Mouse (Mus musculus): ENCODE data around the gene Nr2c2. TPM values are rescaled to one million over a fixed set of nuclear protein-coding genes. Genes with fewer than 3 reads are reported as not detected.

Nr2c2 gene
- total and polyA plus RNA-seq, 2 experiments from 2014 or later: 33.5 to 64.5 TPM

GRCm38 (mm10) chr6:92162724-92163123 lies 71.5 kb downstream of the Nr2c2 start:
- Histone ChIP-seq H3K4me2 (ENCODE audit: low read depth, low read length, poor library complexity, severe bottlenecking) (no peak overlapping the region), H3K9ac (replicated peaks; ENCODE audit: low read length, poor library complexity, severe bottlenecking) (no peak overlapping the region), H3K4me1 (ENCODE audit: insufficient read depth, low read length) (no peaks in the 10 kb centered on the region), H3K27ac (ENCODE audit: low read depth, low read length) (no peak overlapping the region), H3K9me3 (ENCODE audit: low read length) (no peaks in the 10 kb centered on the region), H3K27me3 (ENCODE audit: insufficient read depth, low read length) (no peaks in the 10 kb centered on the region), H3K4me3 (ENCODE audit: low read depth, low read length) (no peak overlapping the region), H3K36me3 (ENCODE audit: insufficient read depth, low read length) (peaks cover 67% of the 10 kb centered on the region)
- no peak for TF ChIP-seq CTCF (IDR thresholded peaks at IDR 0.05)
- no peak for DNase-seq (ENCODE audit: low spot score)
- 92% methylated on average over 1 of the region's 1 CpGs for WGBS
- no peak for ATAC-seq (ENCODE audit: low FRiP score)

DNA sequence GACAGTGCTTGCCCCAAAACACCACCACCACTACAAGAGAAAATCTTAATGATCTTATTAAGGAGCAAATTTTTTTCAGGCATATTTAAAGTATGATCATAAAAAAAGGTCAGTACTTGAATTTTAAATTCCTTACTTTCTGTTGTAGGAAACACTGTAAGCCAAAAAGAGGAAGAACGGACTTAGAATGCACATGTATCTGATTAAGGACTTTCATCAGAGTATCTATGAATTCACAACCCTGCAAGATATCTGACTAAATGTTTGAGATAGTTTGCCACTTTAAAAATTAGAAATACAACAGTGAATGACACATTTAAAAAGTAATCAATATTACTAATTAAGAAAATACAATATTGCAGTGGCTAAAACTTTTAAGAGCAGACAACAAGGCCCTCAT lies 85.3 kb downstream of the Nr2c2 start:
- WGBS: 98% methylated on average over 1 of the region's 1 CpGs
- DNase-seq (ENCODE audit: low spot score) (no peak), ATAC-seq (ENCODE audit: low FRiP score) (no peak)
- Histone ChIP-seq H3K9ac (replicated peaks; ENCODE audit: low read length, poor library complexity, severe bottlenecking) (no peak overlapping the region), H3K27me3 (ENCODE audit: insufficient read depth, low read length) (no peaks in the 10 kb centered on the region), H3K4me2 (ENCODE audit: low read depth, low read length, poor library complexity, severe bottlenecking) (no peak overlapping the region), H3K9me3 (ENCODE audit: low read length) (0 out of 2 replicates have a peak, but pooled peaks cover 6% of the 10 kb centered on the region), H3K4me1 (ENCODE audit: insufficient read depth, low read length) (no peaks in the 10 kb centered on the region), H3K4me3 (ENCODE audit: low read depth, low read length) (no peak overlapping the region), H3K36me3 (ENCODE audit: insufficient read depth, low read length) (peaks cover 39% of the 10 kb centered on the region), H3K27ac (ENCODE audit: low read depth, low read length) (no peak overlapping the region)
- TF ChIP-seq CTCF (IDR thresholded peaks at IDR 0.05): no peak

DNA sequence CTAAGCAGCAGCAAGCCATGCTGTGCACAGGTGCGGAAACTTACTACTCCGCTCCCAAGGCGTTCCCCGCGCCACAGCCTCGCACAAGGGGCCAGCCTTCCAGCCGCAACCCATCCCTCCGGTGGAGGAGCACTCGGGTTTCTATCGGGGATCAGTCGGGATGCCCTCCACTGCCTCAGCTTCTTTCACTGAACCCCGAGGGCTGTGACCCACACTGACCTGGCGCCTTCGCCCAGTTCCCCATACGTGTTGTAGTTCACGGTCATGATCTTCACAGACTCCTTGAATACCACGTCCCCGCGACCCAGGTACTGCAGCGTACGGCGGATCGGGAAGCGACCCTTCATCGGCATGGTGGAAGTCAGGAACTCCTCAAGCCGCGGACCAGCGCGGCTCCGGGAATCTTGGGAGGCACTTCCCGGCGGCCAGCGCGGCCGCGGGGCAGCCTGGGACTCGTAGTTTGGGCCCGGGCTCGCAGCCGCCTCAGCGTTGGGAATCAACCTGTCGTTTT lies 92.5 kb downstream of the Nr2c2 start, which contains the start of gene Mrps25:
TSS of gene Mrps25 (minus strand) at position 413 of the 511 bp plus-strand sequence.
- Histone ChIP-seq H3K36me3 (ENCODE audit: insufficient read depth, low read length) (peaks cover 20% of the 10 kb centered on the region), H3K27ac (ENCODE audit: low read depth, low read length) (peak within 1 kb of the TSS; percentile 68), H3K27me3 (ENCODE audit: insufficient read depth, low read length) (no peaks in the 10 kb centered on the region), H3K9me3 (ENCODE audit: low read length) (0 out of 2 replicates have a peak, but pooled peaks cover 6% of the 10 kb centered on the region), H3K4me1 (ENCODE audit: insufficient read depth, low read length) (peaks cover 8% of the 10 kb centered on the region), H3K4me3 (ENCODE audit: low read depth, low read length) (peak within 1 kb of the TSS; percentile 85), H3K4me2 (ENCODE audit: low read depth, low read length, poor library complexity, severe bottlenecking) (peak within 1 kb of the TSS; percentile 74), H3K9ac (replicated peaks; ENCODE audit: low read length, poor library complexity, severe bottlenecking) (peak within 1 kb of the TSS; percentile 77)
- DNase-seq (ENCODE audit: low spot score): peak; percentile 86
- peak; percentile 93 for ATAC-seq (ENCODE audit: low FRiP score)
- 0 out of 2 replicates have a peak, but pooled peaks have one; percentile 0 for TF ChIP-seq CTCF (IDR thresholded peaks at IDR 0.05)
- under 1% methylated on average over 42 of the region's 42 CpGs for WGBS

DNA sequence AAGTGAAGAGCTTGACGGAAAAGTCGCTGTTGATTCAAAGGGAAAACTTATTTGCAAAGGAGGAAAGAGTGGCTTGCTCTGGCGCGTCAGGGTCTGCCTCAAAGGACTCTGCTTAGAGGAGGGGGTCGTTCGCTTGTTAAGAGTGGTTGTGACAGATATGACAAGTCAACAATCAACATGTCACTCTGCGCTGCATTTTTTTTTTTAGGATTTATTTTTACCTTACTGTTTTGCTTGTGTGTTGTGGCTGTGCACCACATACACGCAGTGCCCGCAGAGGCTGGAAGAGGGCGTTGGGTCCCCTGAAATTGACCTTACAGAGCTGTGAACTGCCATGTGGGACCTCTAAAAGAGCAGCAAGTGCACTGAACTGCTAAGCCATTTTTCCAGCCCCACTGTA lies 93.0 kb downstream of the Nr2c2 start:
- ATAC-seq (ENCODE audit: low FRiP score): peak; percentile 51; the same call in 1 of the 2 replicates
- H3K27me3 ChIP-seq (ENCODE audit: insufficient read depth, low read length): no peaks in the 10 kb centered on the region
- peak overlapping the region; percentile 85 for H3K4me3 ChIP-seq (ENCODE audit: low read depth, low read length)
- WGBS: 2% methylated on average over 10 of the region's 10 CpGs
- H3K9ac ChIP-seq (replicated peaks; ENCODE audit: low read length, poor library complexity, severe bottlenecking): peak overlapping the region; percentile 77
- no peak for DNase-seq (ENCODE audit: low spot score)
- H3K27ac ChIP-seq (ENCODE audit: low read depth, low read length): peak overlapping the region; percentile 68
- peak; percentile 37 for TF ChIP-seq CTCF (IDR thresholded peaks at IDR 0.05)
- 0 out of 2 replicates have a peak, but pooled peaks cover 6% of the 10 kb centered on the region for H3K9me3 ChIP-seq (ENCODE audit: low read length)
- peak overlapping the region; percentile 74 for H3K4me2 ChIP-seq (ENCODE audit: low read depth, low read length, poor library complexity, severe bottlenecking)
- peaks cover 23% of the 10 kb centered on the region for H3K36me3 ChIP-seq (ENCODE audit: insufficient read depth, low read length)
- H3K4me1 ChIP-seq (ENCODE audit: insufficient read depth, low read length): peaks cover 8% of the 10 kb centered on the region

DNA sequence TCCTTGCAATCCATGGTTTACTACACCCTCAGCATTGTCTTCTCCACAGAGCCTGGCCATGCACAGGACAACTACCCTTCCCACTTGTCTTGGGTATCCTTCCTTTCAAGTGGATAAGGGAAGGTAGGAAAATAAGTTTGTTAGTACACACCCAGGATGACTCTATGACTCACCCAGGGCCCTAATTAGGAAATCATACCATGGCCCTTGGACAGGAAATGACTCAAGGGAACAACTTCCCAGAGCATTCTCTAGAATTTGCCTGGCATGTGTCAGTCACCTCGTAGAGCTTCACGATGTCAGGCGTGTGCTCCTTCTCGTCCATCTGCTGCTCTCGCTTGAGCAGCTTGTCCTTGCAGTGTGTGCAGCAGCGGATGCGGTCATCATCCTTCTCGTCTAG lies 108.2 kb downstream of the Nr2c2 start:
- Histone ChIP-seq H3K9me3 (ENCODE audit: low read length) (no peaks in the 10 kb centered on the region), H3K4me1 (ENCODE audit: insufficient read depth, low read length) (no peaks in the 10 kb centered on the region), H3K27me3 (ENCODE audit: insufficient read depth, low read length) (no peaks in the 10 kb centered on the region), H3K4me3 (ENCODE audit: low read depth, low read length) (no peak overlapping the region), H3K36me3 (ENCODE audit: insufficient read depth, low read length) (peaks cover 51% of the 10 kb centered on the region), H3K27ac (ENCODE audit: low read depth, low read length) (no peak overlapping the region), H3K9ac (replicated peaks; ENCODE audit: low read length, poor library complexity, severe bottlenecking) (no peak overlapping the region), H3K4me2 (ENCODE audit: low read depth, low read length, poor library complexity, severe bottlenecking) (no peak overlapping the region)
- no peak for TF ChIP-seq CTCF (IDR thresholded peaks at IDR 0.05)
- no peak for ATAC-seq (ENCODE audit: low FRiP score)
- no peak for DNase-seq (ENCODE audit: low spot score)
- WGBS: 96% methylated on average over 8 of the region's 8 CpGs

DNA sequence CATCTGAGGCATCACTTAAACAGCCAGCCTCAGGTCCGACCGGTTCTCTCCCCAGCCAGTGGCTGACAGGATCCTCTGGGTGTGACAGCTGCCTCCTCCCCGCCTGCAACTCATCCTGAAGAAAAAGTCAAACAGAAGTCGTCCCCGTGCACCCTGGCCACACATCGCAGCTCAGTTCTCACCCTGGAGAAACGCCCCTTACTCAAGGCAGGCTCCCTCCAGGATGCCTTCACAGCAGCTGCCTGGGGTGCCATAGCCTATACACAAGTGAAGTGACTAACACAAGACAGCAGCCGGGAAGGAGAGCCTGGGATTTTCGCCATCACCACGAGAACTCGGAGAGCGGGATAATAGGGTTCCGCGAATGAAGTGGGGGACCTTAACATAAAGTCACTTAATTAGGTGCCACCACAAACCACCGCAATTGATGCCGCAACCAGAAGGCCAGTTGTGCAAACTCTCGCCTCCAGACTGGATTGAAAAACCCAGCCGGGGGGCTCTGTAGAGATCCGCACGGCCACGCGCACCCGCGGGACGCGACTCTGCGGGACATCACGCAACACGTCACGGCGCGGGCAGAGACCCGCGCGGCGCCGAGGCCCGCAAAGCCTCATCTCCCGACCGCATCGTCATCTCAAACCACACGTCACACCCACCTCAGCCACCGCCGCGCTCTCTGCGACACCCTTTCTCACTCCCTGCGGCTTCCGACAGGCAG lies 123.0 kb downstream of the Nr2c2 start:
- Histone ChIP-seq H3K4me2 (ENCODE audit: low read depth, low read length, poor library complexity, severe bottlenecking) (peak overlapping the region; percentile 86), H3K4me1 (ENCODE audit: insufficient read depth, low read length) (0 out of 2 replicates have a peak, but pooled peaks cover 5% of the 10 kb centered on the region), H3K9ac (replicated peaks; ENCODE audit: low read length, poor library complexity, severe bottlenecking) (peak overlapping the region; percentile 94), H3K4me3 (ENCODE audit: low read depth, low read length) (peak overlapping the region; percentile 91), H3K36me3 (ENCODE audit: insufficient read depth, low read length) (peaks cover 4% of the 10 kb centered on the region; the same call in 1 of the 2 replicates), H3K9me3 (ENCODE audit: low read length) (no peaks in the 10 kb centered on the region), H3K27me3 (ENCODE audit: insufficient read depth, low read length) (no peaks in the 10 kb centered on the region), H3K27ac (ENCODE audit: low read depth, low read length) (peak overlapping the region; percentile 88)
- DNase-seq (ENCODE audit: low spot score) (peak; percentile 6), ATAC-seq (ENCODE audit: low FRiP score) (peak; percentile 73)
- TF ChIP-seq CTCF (IDR thresholded peaks at IDR 0.05): no peak
- WGBS: 0% methylated on average over 46 of the region's 48 CpGs

Measured in midbrain, postnatal 0 days (tissue).